Mouse (Mus musculus): ENCODE data around the gene Nos3.

- TF ChIP-seq CTCF (IDR thresholded peaks at IDR 0.05) (no peak), EP300 (IDR thresholded peaks at IDR 0.05) (no peak)
These were observed 27.3 kb downstream of the Nos3 start, which contains the start of gene Atg9b for GRCm38 (mm10) chr5:24391864-24392263.
